Mouse (Mus musculus) embryonic fibroblast, embryonic 13.5 days (primary cell): Measurements from ENCODE around the gene Efnb2. TPM values are rescaled to one million over a fixed set of nuclear protein-coding genes. Genes with fewer than 3 reads are reported as not detected.

ENCODE experiments used
- H3K27ac ChIP-seq: 2 replicates; pipeline ENCODE4 v1.5.1; 2012; ENCODE audit warnings: low read length, control low read depth, inconsistent platforms; ENCODE audit not compliant: insufficient read depth
- H3K4me1 ChIP-seq: 2 replicates; pipeline ENCODE4 v1.6.1; 2011; ENCODE audit warnings: low read length; ENCODE audit not compliant: control insufficient read depth, insufficient read depth
- H3K4me3 ChIP-seq: 2 replicates; pipeline ENCODE4 v1.5.1; 2011; ENCODE audit warnings: mild to moderate bottlenecking, control low read depth, low read length; ENCODE audit not compliant: insufficient read depth
- CTCF ChIP-seq: IDR thresholded peaks from 2 replicates; pipeline ENCODE4 v1.5.1; 2011; ENCODE audit warnings: mild to moderate bottlenecking, control low read depth, low read length, moderate library complexity, borderline replicate concordance; ENCODE audit not compliant: insufficient read depth
- POLR2A ChIP-seq: IDR thresholded peaks from 2 replicates; pipeline ENCODE4 v1.6.1; 2011; ENCODE audit warnings: low read depth, mild to moderate bottlenecking, control low read depth, low read length, moderate library complexity
- polyA plus RNA-seq: library from polyadenylated mRNA; stranded (reverse); fragments of >200 nt; gene quantifications from 2 replicates; pipeline ENCODE4 v1.2.4, GENCODE M21; 2011; ENCODE audit warnings: low read depth; ENCODE audit not compliant: missing spikeins, insufficient read length

Gene Efnb2
- polyA plus RNA-seq, 1 experiment, result 57.2 TPM

- no peak for TF ChIP-seq CTCF
- TF ChIP-seq POLR2A, result no peak
- Histone ChIP-seq H3K4me1 (peaks cover 10% of the 10 kb centered on the region; the same call in 1 of the 2 replicates), H3K4me3 (peak overlapping the region; percentile 40), H3K27ac (0 out of 2 replicates have a peak overlapping the region, but pooled peaks have one; percentile 5)
Observed at GRCm38 (mm10) chr8:8656578-8657441, 4.2 kb downstream of the Efnb2 start.

GRCm38 (mm10) chr8:8655346-8656340 is 5.4 kb downstream of the Efnb2 start:
- Histone ChIP-seq H3K4me1 (peaks cover 10% of the 10 kb centered on the region; the same call in 1 of the 2 replicates), H3K4me3 (no peak overlapping the region), H3K27ac (no peak overlapping the region)
- no peak for TF ChIP-seq CTCF
- no peak for TF ChIP-seq POLR2A

- Histone ChIP-seq H3K4me1 (peaks cover 18% of the 10 kb centered on the region; the same call in 1 of the 2 replicates), H3K4me3 (no peak overlapping the region), H3K27ac (peak overlapping the region; percentile 38; the same call in 1 of the 2 replicates)
- TF ChIP-seq CTCF (no peak), POLR2A (no peak)
Observed at GRCm38 (mm10) chr8:8653906-8654489, 7.0 kb downstream of the Efnb2 start.

GRCm38 (mm10) chr8:8653343-8653742 is 7.7 kb downstream of the Efnb2 start:
- H3K4me3 ChIP-seq, result no peak overlapping the region
- H3K27ac ChIP-seq, result 0 out of 2 replicates have a peak overlapping the region, but pooled peaks have one; percentile 38

GRCm38 (mm10) chr8:8652388-8652787 is 8.7 kb downstream of the Efnb2 start:
- Histone ChIP-seq H3K27ac (no peak overlapping the region), H3K4me1 (peaks cover 22% of the 10 kb centered on the region; the same call in 1 of the 2 replicates), H3K4me3 (no peak overlapping the region)
- TF ChIP-seq POLR2A, result no peak
- no peak for TF ChIP-seq CTCF

More at GRCm38 (mm10) chr8:8653343-8653742, 7.7 kb downstream of the Efnb2 start:
- no peak for TF ChIP-seq POLR2A
- no peak for TF ChIP-seq CTCF
- peaks cover 19% of the 10 kb centered on the region; the same call in 1 of the 2 replicates for H3K4me1 ChIP-seq

- TF ChIP-seq CTCF, result no peak
- no peak for TF ChIP-seq POLR2A
- Histone ChIP-seq H3K4me3 (no peak overlapping the region), H3K27ac (peak overlapping the region; percentile 65), H3K4me1 (peaks cover 27% of the 10 kb centered on the region; the same call in 1 of the 2 replicates)
Observed at GRCm38 (mm10) chr8:8649944-8650343, 11.1 kb downstream of the Efnb2 start.

GRCm38 (mm10) chr8:8649536-8649935 is 11.5 kb downstream of the Efnb2 start:
- Histone ChIP-seq H3K4me1 (peaks cover 27% of the 10 kb centered on the region; the same call in 1 of the 2 replicates), H3K4me3 (no peak overlapping the region), H3K27ac (peak overlapping the region; percentile 65)
- TF ChIP-seq CTCF, result no peak
- TF ChIP-seq POLR2A, result no peak

- Histone ChIP-seq H3K4me1 (peaks cover 31% of the 10 kb centered on the region), H3K27ac (no peak overlapping the region), H3K4me3 (no peak overlapping the region)
- TF ChIP-seq CTCF (no peak), POLR2A (no peak)
Observed at GRCm38 (mm10) chr8:8648686-8649085, 12.4 kb downstream of the Efnb2 start.

- no peak for TF ChIP-seq CTCF
- H3K27ac ChIP-seq, result no peak overlapping the region
- peaks cover 33% of the 10 kb centered on the region for H3K4me1 ChIP-seq
- no peak overlapping the region for H3K4me3 ChIP-seq
Observed at GRCm38 (mm10) chr8:8647824-8648223, 13.2 kb downstream of the Efnb2 start.
